Mouse (Mus musculus) C2C12 (cell line): Measurements from ENCODE around the gene Tnrc18. TPM values are rescaled to one million over a fixed set of nuclear protein-coding genes. Genes with fewer than 3 reads are reported as not detected.

Source experiments
- H3K27me3 ChIP-seq: one replicate; pipeline ENCODE4 v1.6.1; 2011; ENCODE audit not compliant: control insufficient read depth, insufficient read depth, insufficient read length
- H3K36me3 ChIP-seq: one replicate; pipeline ENCODE4 v1.6.1; 2011; ENCODE audit not compliant: control insufficient read depth, insufficient read depth
- H3K4me3 ChIP-seq: one replicate; pipeline ENCODE4 v1.5.1; 2011; ENCODE audit warnings: mild to moderate bottlenecking, control low read depth; ENCODE audit not compliant: poor library complexity, insufficient read depth, severe bottlenecking
- H3K79me2 ChIP-seq: one replicate; pipeline ENCODE4 v1.6.1; 2011; ENCODE audit not compliant: control insufficient read depth, insufficient read depth
- H3K79me3 ChIP-seq: one replicate; pipeline ENCODE4 v1.6.1; 2011; ENCODE audit warnings: low read depth, control low read depth
- H3ac ChIP-seq: one replicate; pipeline ENCODE3; 2011; ENCODE audit warnings: low read depth; ENCODE audit not compliant: control insufficient read depth, insufficient read length
- CEBPB ChIP-seq: IDR thresholded peaks from one replicate; pipeline ENCODE4 v1.6.1; 2011; ENCODE audit warnings: low read depth, mild to moderate bottlenecking, control low read depth, moderate library complexity
- CTCF ChIP-seq: IDR thresholded peaks from one replicate; pipeline ENCODE4 v1.5.1; 2011; ENCODE audit not compliant: control insufficient read depth, insufficient read depth, insufficient read length
- FOSL1 ChIP-seq: IDR thresholded peaks from one replicate; pipeline ENCODE4 v1.8.0; 2011; ENCODE audit warnings: mild to moderate bottlenecking, low read length; ENCODE audit not compliant: poor library complexity, insufficient read depth, severe bottlenecking
- MAX ChIP-seq: IDR thresholded peaks from one replicate; pipeline ENCODE4 v1.6.1; 2011; ENCODE audit warnings: mild to moderate bottlenecking, control low read depth
- MYOD1 ChIP-seq: IDR thresholded peaks from one replicate; pipeline ENCODE4 v1.6.1; 2011; ENCODE audit warnings: low read depth; ENCODE audit not compliant: control insufficient read depth, insufficient read length
- MYOG ChIP-seq: IDR thresholded peaks from one replicate; pipeline ENCODE4 v1.6.1; 2011; ENCODE audit not compliant: control insufficient read depth, insufficient read length; ENCODE audit errors: extremely low read depth
- USF1 ChIP-seq: IDR thresholded peaks from one replicate; pipeline ENCODE4 v1.6.1; 2011; ENCODE audit warnings: low read depth, mild to moderate bottlenecking, control low read depth, moderate library complexity
- polyA plus RNA-seq: library from polyadenylated mRNA; unstranded; fragments of >200 nt; fragmentation: generic; extraction: Trizol; gene quantifications from one replicate; pipeline ENCODE4 v1.2.1, GENCODE M21; 2012; ENCODE audit warnings: missing spikeins

Tnrc18 gene
- polyA plus RNA-seq, 1 experiment, result 44.3 TPM

DNA sequence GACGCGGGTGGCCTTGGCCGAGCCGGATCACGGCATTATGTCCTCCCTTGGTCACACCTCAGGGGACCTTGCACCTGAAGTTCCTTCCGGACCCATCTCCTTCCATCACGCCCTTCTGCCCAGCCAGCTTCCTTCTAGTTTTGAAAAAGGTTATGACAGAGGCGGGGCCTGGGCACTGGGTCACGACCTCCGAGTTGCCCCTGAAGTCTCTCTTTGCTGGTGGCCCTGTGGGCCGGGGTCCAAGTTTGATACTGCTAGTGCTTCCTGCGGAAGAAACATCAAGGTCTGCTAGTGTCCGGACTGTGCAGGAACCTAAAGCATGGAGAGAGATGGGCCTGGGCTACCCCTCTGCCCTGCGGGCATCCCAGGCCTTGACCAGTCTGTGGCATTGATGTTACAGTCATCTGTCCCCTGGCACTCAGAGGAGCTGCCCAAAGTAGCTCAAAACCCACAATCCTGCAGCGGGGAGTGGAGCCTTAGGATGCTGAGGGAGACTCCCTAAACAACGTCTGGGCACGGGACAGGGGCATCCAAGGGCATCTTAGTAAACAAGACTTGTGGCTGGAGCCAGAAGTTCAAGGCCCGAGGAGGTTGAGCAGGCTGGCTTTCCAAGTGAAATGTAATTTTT lies 114.8 kb downstream of the Tnrc18 start:
- H3ac ChIP-seq, result no peak overlapping the region
- no peak overlapping the region for H3K4me3 ChIP-seq
- no peaks in the 10 kb centered on the region for H3K36me3 ChIP-seq

DNA sequence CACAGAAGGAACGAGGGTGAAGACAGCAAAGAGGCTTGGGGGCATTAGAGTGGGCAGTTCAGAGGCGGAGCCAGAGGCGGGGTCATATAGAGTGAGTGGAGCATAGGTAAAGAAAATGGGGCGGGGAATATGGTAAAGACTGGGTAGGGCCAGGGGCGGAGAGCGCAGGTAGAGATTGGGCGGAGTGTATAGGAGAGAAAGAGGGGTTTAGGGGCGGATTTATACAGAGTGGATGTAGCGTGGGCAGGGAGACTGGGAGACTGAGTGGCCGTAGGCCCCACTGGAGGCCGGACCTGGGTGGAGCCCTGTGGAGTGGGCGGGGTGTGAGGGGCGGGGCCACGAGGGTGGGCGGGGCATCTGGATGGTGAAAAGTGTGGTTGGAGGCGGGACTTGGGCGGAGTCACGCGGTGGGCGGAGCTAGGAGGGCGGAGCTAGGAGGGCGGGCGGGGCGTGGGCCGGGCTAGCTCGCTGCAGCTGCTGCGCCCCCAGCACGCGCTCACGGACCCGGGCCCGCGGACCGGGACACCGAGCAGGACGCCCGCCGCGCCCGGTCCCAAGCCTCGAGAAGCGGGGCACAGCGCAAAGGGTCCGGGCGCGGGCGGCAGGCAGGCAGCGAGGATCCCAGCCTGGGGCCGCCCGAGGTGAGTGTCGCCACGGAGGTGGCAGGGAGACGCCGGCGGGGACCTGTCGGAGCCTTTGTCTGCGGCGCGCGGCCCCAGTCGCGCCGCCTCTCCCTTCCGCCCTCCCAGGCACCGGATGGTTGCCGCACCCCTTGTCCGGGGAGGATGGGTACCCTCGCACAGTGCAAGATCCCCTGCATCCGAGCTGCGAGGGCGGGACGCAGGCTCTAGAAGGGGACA lies 115.6 kb downstream of the Tnrc18 start:
- H3K79me2 ChIP-seq, result no peaks in the 10 kb centered on the region
- no peak for TF ChIP-seq FOSL1
- TF ChIP-seq USF1, result no peak
- TF ChIP-seq CTCF, result no peak
- no peak for TF ChIP-seq MYOD1
- no peak for TF ChIP-seq MAX
- TF ChIP-seq CEBPB, result no peak
- TF ChIP-seq MYOG, result no peak
- no peak overlapping the region for H3ac ChIP-seq
- H3K27me3 ChIP-seq, result peaks cover 47% of the 10 kb centered on the region
- H3K79me3 ChIP-seq, result no peaks in the 10 kb centered on the region
- no peak overlapping the region for H3K4me3 ChIP-seq
- no peaks in the 10 kb centered on the region for H3K36me3 ChIP-seq

More for the DNA sequence above, 114.8 kb downstream of the Tnrc18 start:
- TF ChIP-seq CEBPB, result no peak
- no peak for TF ChIP-seq USF1
- TF ChIP-seq FOSL1, result no peak
- TF ChIP-seq MYOG, result no peak
- no peaks in the 10 kb centered on the region for H3K79me3 ChIP-seq
- H3K79me2 ChIP-seq, result no peaks in the 10 kb centered on the region
- H3K27me3 ChIP-seq, result peaks cover 47% of the 10 kb centered on the region

DNA sequence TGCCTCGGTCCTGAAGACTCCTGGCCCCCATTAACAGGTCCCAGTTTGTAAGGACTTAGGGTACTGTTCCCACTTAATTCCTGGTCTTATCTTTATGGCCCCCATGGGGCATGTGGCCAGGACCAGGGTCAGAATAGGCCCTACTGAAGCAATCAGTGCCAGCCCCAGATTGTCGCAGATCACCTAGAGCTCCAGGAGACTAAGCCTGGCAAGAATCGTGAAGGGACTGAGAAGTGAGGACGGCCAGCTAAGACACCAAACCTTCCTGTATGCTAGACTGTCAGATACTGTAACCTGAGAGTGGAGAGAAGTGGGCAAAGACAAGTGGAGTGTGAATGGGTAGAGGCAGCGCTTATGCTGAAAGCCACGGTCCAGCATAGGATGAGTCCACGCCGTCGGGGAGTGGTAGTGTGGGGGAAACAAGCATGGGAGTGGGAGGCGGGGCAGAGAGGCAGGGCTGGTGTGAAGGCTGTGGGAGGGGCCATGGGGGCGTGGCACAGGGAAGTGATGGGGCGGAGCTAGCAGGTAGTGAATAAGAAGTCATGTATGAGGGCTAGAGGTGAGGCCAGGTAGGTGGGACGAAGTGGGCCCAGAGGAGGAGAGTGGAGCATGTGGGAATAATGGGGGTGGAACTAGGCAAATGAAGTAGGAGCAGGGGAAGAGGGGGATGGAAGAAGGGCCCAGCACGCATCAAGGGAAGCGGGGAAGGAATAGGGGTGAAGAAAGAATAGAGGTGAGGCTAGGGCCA lies 116.4 kb downstream of the Tnrc18 start:
- no peaks in the 10 kb centered on the region for H3K36me3 ChIP-seq
- TF ChIP-seq MYOG, result no peak
- TF ChIP-seq MYOD1, result no peak
- TF ChIP-seq MAX, result no peak
- no peak for TF ChIP-seq USF1
- no peak for TF ChIP-seq CTCF
- no peak for TF ChIP-seq FOSL1
- no peaks in the 10 kb centered on the region for H3K79me2 ChIP-seq
- H3K79me3 ChIP-seq, result no peaks in the 10 kb centered on the region
- no peak overlapping the region for H3ac ChIP-seq
- no peak overlapping the region for H3K4me3 ChIP-seq
- peaks cover 45% of the 10 kb centered on the region for H3K27me3 ChIP-seq

DNA sequence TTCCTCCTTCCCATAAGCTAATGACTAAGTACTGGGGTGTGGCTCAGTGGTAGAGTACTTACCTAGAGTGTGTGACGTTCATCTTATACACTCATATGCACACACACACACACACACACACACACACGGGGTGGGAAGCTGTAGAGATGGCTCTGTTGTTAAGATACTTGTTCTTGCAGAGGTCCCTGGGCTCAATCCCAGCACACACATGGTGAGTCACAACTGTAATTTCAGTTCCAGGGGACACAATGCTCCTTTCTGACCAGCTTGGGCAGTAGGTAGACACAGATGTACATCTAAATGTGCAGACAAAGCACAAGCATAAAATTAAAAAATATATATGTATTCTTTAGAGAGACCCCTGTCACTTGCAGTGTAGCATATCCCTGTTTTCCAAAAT lies 119.7 kb downstream of the Tnrc18 start:
- no peaks in the 10 kb centered on the region for H3K79me3 ChIP-seq
- no peak overlapping the region for H3K4me3 ChIP-seq
- H3K36me3 ChIP-seq, result no peaks in the 10 kb centered on the region
- no peak for TF ChIP-seq MAX
- no peaks in the 10 kb centered on the region for H3K79me2 ChIP-seq
- peaks cover 35% of the 10 kb centered on the region for H3K27me3 ChIP-seq
- H3ac ChIP-seq, result no peak overlapping the region

DNA sequence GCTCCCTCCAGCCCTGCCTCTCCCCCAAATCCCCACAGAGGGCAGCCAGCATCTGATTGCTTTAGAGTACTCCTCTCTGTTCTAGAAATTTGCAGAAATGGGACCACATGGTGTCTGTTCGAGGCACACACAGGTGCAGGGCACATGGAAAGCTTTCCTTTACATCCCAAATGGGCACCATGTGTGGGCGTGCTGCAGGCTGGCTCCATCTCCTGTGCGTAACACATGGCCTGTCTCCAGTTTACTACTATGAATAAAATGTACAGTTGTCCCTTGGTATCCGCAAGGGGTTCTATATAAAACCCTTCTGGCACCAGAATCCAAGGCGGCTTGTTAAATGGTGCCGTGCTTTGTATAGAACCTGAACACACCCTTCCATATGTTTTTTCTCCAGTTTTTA lies 120.6 kb downstream of the Tnrc18 start:
- TF ChIP-seq FOSL1, result no peak
- no peak for TF ChIP-seq MYOD1
- no peak for TF ChIP-seq MAX
- no peak for TF ChIP-seq USF1
- no peak for TF ChIP-seq MYOG
- no peak for TF ChIP-seq CEBPB
- no peak overlapping the region for H3K4me3 ChIP-seq
- peaks cover 37% of the 10 kb centered on the region for H3K27me3 ChIP-seq
- no peaks in the 10 kb centered on the region for H3K79me2 ChIP-seq
- H3K36me3 ChIP-seq, result no peaks in the 10 kb centered on the region
- no peaks in the 10 kb centered on the region for H3K79me3 ChIP-seq
- no peak overlapping the region for H3ac ChIP-seq

DNA sequence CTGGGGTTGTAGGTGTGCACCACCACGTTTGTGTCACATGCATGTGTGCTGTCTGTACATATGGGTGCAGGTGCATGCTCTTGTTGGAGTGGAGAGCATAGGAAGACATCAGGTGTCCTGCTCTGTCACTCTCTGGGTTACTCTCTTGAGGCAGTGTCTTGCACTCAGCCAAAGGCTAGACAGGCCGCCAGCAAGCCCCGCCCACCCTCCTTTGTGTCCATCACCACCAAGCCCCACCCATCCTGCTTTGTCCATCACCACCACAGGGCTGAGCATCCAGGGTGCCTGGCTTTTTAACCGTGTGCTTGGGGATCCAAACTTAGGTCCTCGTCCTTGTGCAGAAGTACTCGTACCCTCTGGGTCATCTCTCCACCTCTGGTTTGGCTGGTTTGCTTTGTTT lies 121.2 kb downstream of the Tnrc18 start:
- no peak for TF ChIP-seq MYOG
- no peak overlapping the region for H3ac ChIP-seq

More for the DNA sequence above, 121.2 kb downstream of the Tnrc18 start:
- H3K79me2 ChIP-seq, result no peaks in the 10 kb centered on the region
- H3K27me3 ChIP-seq, result peaks cover 31% of the 10 kb centered on the region
- H3K36me3 ChIP-seq, result no peaks in the 10 kb centered on the region
- no peaks in the 10 kb centered on the region for H3K79me3 ChIP-seq
- H3K4me3 ChIP-seq, result no peak overlapping the region
